ENCODE assay signal across 16 mouse cellular contexts in genomic region chr19:53189736-53190135, GRCm38 (mm10). TPM values are rescaled to one million over a fixed set of nuclear protein-coding genes. Genes with fewer than 3 reads are reported as not detected.
DNase-seq lines count a peak whose midpoint lies in the region; ATAC-seq and TF ChIP-seq lines count a peak whose summit lies in the region.
"Had no signal": no experiment of that assay in that cellular context is flagged by ENCODE, and none has a peak within 500 bp of the region (broad histone marks: within the 10 kb centered on the region; RNA-seq: fewer than 3 reads in every experiment).

No protein-coding gene starts in this region.

- no peak for TF ChIP-seq CTCF in MEL (IDR thresholded peaks at IDR 0.05 in 2 of 3, conservative IDR thresholded peaks at IDR 0.05 in 1 of 3; ENCODE audit: control insufficient read depth in 1 of 3, insufficient read depth in 1 of 3, low read depth in 2 of 3, low read length in 3 of 3, poor library complexity in 1 of 3, severe bottlenecking in 1 of 3)

- peaks cover 8% of the 10 kb centered on the region; the same call in 1 of the 2 replicates for H3K36me3 ChIP-seq in heart, embryonic 10.5 days
- H3K36me3 ChIP-seq in MEL (ENCODE audit: control insufficient read depth in 1 of 2, insufficient read depth in 2 of 2, low read length in 2 of 2): peaks cover 0 to 72% of the 10 kb centered on the region in 2 experiments; a peak in 2 of 4 replicates
- no peaks in the 10 kb centered on the region for H3K36me3 ChIP-seq in forebrain, embryonic 14.5 days (ENCODE audit: control insufficient read depth, insufficient read depth, low read length)
- H3K36me3 ChIP-seq: forebrain, embryonic 12.5 days; neural tube, embryonic 15.5 days had no signal

- H3K9me3 ChIP-seq in heart, embryonic 10.5 days: no peaks in the 10 kb centered on the region
- no peaks in the 10 kb centered on the region for H3K9me3 ChIP-seq in MEL (replicated peaks; ENCODE audit: insufficient read depth, low read length)
- H3K9me3 ChIP-seq in forebrain, embryonic 14.5 days (replicated peaks; ENCODE audit: control insufficient read depth, low read length): no peaks in the 10 kb centered on the region
- H3K9me3 ChIP-seq: forebrain, embryonic 12.5 days; neural tube, embryonic 15.5 days had no signal

- peaks cover 2% of the 10 kb centered on the region for H3K79me2 ChIP-seq in MEL (ENCODE audit: control insufficient read depth, insufficient read depth, low read length, poor library complexity)

- ATAC-seq in forebrain, embryonic 14.5 days: no peak
- ATAC-seq: hindbrain, postnatal 0 days had no signal

- DNase-seq in heart, embryonic 10.5 days (ENCODE audit: low spot score): no peak
- no peak for DNase-seq in heart, postnatal 25 days (ENCODE audit: low spot score)
- DNase-seq in MEL (ENCODE audit: low read depth, low spot score): no peak
- peak; percentile 79 to 83 for DNase-seq in cerebellum, adult 18-20 months
- DNase-seq in induced T-regulatory cell, adult 2 months (ENCODE audit: low read depth): peak; percentile 46
- no peak for DNase-seq in forebrain, embryonic 14.5 days (ENCODE audit: low spot score)
- DNase-seq in testis, postnatal 14 days (ENCODE audit: low spot score): no peak
- DNase-seq: adrenal gland, postnatal 36 days; gastrocnemius, postnatal 14 days; kidney, adult 9 months; lung, adult 2 months; right cerebral cortex, adult 18-20 months; thymus, postnatal 14 days had no signal

- no peaks in the 10 kb centered on the region for H3K27me3 ChIP-seq in heart, embryonic 10.5 days (ENCODE audit: insufficient read depth, poor library complexity, severe bottlenecking)
- H3K27me3 ChIP-seq in MEL (ENCODE audit: control insufficient read depth in 1 of 2, insufficient read depth in 2 of 2, low read length in 2 of 2): no peaks in the 10 kb centered on the region
- H3K27me3 ChIP-seq in forebrain, embryonic 14.5 days (replicated peaks; ENCODE audit: control insufficient read depth, insufficient read depth, low read length): no peaks in the 10 kb centered on the region
- H3K27me3 ChIP-seq: forebrain, embryonic 12.5 days; neural tube, embryonic 15.5 days had no signal

- TF ChIP-seq EP300 in MEL (IDR thresholded peaks at IDR 0.05; ENCODE audit: low read depth in 1 of 2, low read length in 2 of 2): no peak

- TF ChIP-seq POLR2A in MEL (IDR thresholded peaks at IDR 0.05; ENCODE audit: control insufficient read depth in 1 of 2, insufficient read depth in 1 of 2, low read depth in 1 of 2, low read length in 2 of 2, poor library complexity in 1 of 2): no peak

- H3K9ac ChIP-seq in MEL (ENCODE audit: control insufficient read depth, low read depth, low read length, poor library complexity, severe bottlenecking): no peak overlapping the region; the same call in 1 of the 2 replicates
- H3K9ac ChIP-seq in forebrain, embryonic 14.5 days (ENCODE audit: low read length): no peak overlapping the region
- H3K9ac ChIP-seq: forebrain, embryonic 12.5 days; neural tube, embryonic 15.5 days had no signal

- H3K4me2 ChIP-seq in forebrain, embryonic 14.5 days (ENCODE audit: low read length): no peak overlapping the region
- H3K4me2 ChIP-seq: forebrain, embryonic 12.5 days; neural tube, embryonic 15.5 days had no signal

- TF ChIP-seq RAD21 in MEL (IDR thresholded peaks at IDR 0.05; ENCODE audit: low read depth, low read length): no peak

- H3K27ac ChIP-seq in heart, embryonic 10.5 days: peak overlapping the region; percentile 56; the same call in 1 of the 2 replicates
- H3K27ac ChIP-seq in MEL (ENCODE audit: control insufficient read depth, low read depth, low read length): peak overlapping the region; percentile 70
- H3K27ac ChIP-seq in forebrain, embryonic 14.5 days (ENCODE audit: low read depth, low read length): no peak overlapping the region
- H3K27ac ChIP-seq: forebrain, embryonic 12.5 days; hindbrain, postnatal 0 days; neural tube, embryonic 15.5 days had no signal

- no peak overlapping the region for H3K4me3 ChIP-seq in heart, embryonic 10.5 days
- no peak overlapping the region for H3K4me3 ChIP-seq in MEL (ENCODE audit: control insufficient read depth in 1 of 2, insufficient read depth in 1 of 2, low read depth in 2 of 2, low read length in 2 of 2)
- no peak overlapping the region for H3K4me3 ChIP-seq in forebrain, embryonic 14.5 days (ENCODE audit: low read depth, low read length)
- H3K4me3 ChIP-seq: forebrain, embryonic 12.5 days; neural tube, embryonic 15.5 days had no signal

- 84% methylated on average over 3 of the region's 3 CpGs for WGBS in heart, embryonic 10.5 days
- WGBS in forebrain, embryonic 14.5 days: 83% methylated on average over 3 of the region's 3 CpGs

- H3K4me1 ChIP-seq in heart, embryonic 10.5 days: peaks cover 87% of the 10 kb centered on the region
- peaks cover 57 to 67% of the 10 kb centered on the region in 2 experiments for H3K4me1 ChIP-seq in MEL (ENCODE audit: control insufficient read depth in 1 of 2, insufficient read depth in 2 of 2, low read length in 2 of 2)
- H3K4me1 ChIP-seq in forebrain, embryonic 14.5 days (ENCODE audit: control insufficient read depth, insufficient read depth, low read length): peaks cover 5% of the 10 kb centered on the region; the same call in 1 of the 2 replicates

- intact Hi-C loops in heart, postnatal 25 days (cut with DNase I): no loop called here

TF ChIP-seq in MEL, 35 proteins besides CTCF, POLR2A, EP300 and RAD21:
- TF ChIP-seq RCOR1 (IDR thresholded peaks at IDR 0.05; ENCODE audit: low read depth, low read length): no peak
- TF ChIP-seq MXI1 (IDR thresholded peaks at IDR 0.05; ENCODE audit: low read depth, low read length): 0 out of 2 replicates have a peak, but pooled peaks have one; percentile 15
- TF ChIP-seq KAT2A (conservative IDR thresholded peaks at IDR 0.05; ENCODE audit: low read depth, low read length): no peak
- 0 out of 2 replicates have a peak, but pooled peaks have one; percentile 36 for TF ChIP-seq ETS1 (IDR thresholded peaks at IDR 0.05; ENCODE audit: low read depth, low read length)
- no peak for TF ChIP-seq TCF12 (IDR thresholded peaks at IDR 0.05; ENCODE audit: low read depth, low read length)
- peak; percentile 27; the same call in 1 of the 2 replicates for TF ChIP-seq MAZ (IDR thresholded peaks at IDR 0.05; ENCODE audit: low read depth, low read length)

RNA-seq across cellular contexts. Expression of gene Add3, which starts 49.5 kb away (rescaled TPM):
- polyA plus RNA-seq in heart, embryonic 10.5 days (2016; fragmentation: Nextera tagmentation; extraction: Ambion mirVana): 128 and 173 TPM in 2 replicates
- total RNA-seq in heart, postnatal 25 days (2021): 10 to 100 TPM; 50.2 to 53.3 TPM
- total RNA-seq in MEL (2012; rRNA removed): 14.0 and 33.0 TPM in 2 replicates
- polyA plus RNA-seq in MEL (2012; ENCODE audit: insufficient read depth in 1 of 2, insufficient read length in 2 of 2, low read depth in 1 of 2, low replicate concordance in 2 of 2, missing spikeins in 1 of 2): 10 to 100 TPM in 1 of 2 experiments, not detected in 1; 52.9 TPM
- polyA plus RNA-seq in forebrain, embryonic 14.5 days (2014; fragmentation: Nextera tagmentation; extraction: Ambion mirVana): 25.2 and 32.6 TPM in 2 replicates

Comparison
In these comparisons a context has a peak if more than half of its experiments do, and no peak if none do; other contexts are left out.
1. DNase-seq: peak in cerebellum, adult 18-20 months (2 of 2) and induced T-regulatory cell, adult 2 months (single experiment); none in heart, embryonic 10.5 days (single experiment), heart, postnatal 25 days (single experiment), MEL (single experiment), forebrain, embryonic 14.5 days (single experiment) and testis, postnatal 14 days (single experiment).